Mouse (Mus musculus) embryonic fibroblast, embryonic 13.5 days (primary cell): ENCODE results near the gene Map3k4.

Experiments
- CTCF ChIP-seq: IDR thresholded peaks from 2 replicates; pipeline ENCODE4 v1.5.1; 2011; ENCODE audit warnings: mild to moderate bottlenecking, control low read depth, low read length, moderate library complexity, borderline replicate concordance; ENCODE audit not compliant: insufficient read depth
- POLR2A ChIP-seq: IDR thresholded peaks from 2 replicates; pipeline ENCODE4 v1.6.1; 2011; ENCODE audit warnings: low read depth, mild to moderate bottlenecking, control low read depth, low read length, moderate library complexity

DNA sequence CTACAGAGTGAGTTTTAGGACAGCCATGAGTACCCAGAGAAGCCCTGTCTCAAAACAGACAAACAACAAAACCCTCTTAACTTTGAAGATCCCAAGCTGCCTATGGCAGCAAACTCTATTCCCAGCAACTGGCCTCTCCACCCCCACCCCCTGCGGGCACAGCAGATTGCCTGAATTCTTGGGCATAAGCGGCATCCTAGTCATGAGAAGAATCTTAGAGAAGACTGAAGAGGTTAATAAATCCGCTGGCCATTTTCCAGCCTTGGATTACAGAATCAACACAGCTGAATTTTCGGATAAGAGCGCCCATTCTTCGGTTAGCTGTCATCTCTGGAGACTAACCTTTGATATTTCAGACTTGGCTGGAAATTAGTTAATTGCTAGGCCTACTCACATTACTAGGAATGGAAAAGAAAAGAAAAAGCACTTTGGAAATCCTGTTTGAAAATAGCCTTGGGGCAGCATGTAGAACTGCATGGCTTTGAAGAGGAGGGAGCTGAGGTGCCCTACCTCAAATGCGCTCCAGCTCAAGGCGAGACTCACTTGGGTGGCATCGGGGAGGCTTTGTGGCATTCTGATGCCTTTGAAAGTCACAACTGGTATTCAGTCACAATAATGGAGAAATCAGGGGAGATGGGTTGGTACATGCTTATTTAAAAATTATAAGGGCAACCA, 25.2 kb upstream of the Map3k4 start:
- TF ChIP-seq POLR2A (no peak), CTCF (no peak)
